Mouse (Mus musculus): Measurements from ENCODE around the gene Sertad3. TPM values are rescaled to one million over a fixed set of nuclear protein-coding genes. Genes with fewer than 3 reads are reported as not detected.

The Sertad3 gene
- polyA plus RNA-seq (2011; ENCODE audit: insufficient read length, low read depth, missing spikeins): 12.9 and 14.1 TPM in 2 replicates

DNA sequence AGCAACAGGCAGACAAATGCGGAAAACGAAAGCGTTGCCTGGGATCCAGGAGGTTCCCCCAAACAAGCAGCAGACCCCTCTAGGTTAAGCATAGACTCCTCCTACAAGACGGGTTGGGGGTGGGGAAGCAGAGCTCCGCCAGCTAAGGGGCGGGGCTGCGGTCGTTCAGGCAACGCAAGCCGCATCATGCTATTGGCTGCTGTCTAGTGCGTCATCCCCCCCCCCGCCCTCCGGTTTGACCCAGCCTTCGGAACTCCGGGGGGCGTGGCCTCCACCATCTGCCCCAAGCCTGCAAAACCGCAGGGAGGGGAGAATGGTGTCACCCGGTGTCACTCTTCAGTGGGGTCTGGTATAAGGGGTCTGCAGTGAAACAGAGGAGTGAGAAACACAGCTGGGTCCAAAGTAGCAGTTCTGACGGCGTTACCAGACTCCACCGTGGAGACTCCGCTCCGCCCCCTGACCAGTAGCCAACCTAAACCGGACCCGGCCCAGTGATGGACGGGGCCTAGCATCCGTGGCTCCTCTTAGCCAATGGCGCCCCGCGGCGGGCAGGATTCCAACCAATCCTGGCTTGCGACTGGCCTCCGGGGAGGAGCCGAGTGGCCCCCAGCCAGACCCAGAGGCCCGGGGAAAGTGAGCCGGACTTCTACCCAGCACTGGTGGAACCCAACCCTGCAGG lies at the start of gene Sertad3:
Gene Sertad3, plus strand, starts transcription at position 613 of the 679 bp plus-strand sequence.
- Histone ChIP-seq H3K27ac (ENCODE audit: insufficient read depth, low read length) (peak within 1 kb of the TSS; percentile 63), H3K4me1 (ENCODE audit: control insufficient read depth, insufficient read depth, low read length) (no peaks in the 10 kb centered on the region), H3K4me3 (ENCODE audit: insufficient read depth, low read length) (peak within 1 kb of the TSS; percentile 87)
- TF ChIP-seq CTCF (IDR thresholded peaks at IDR 0.05; ENCODE audit: borderline replicate concordance, insufficient read depth, low read length): no peak
- peak; percentile 45 for TF ChIP-seq POLR2A (IDR thresholded peaks at IDR 0.05; ENCODE audit: low read depth, low read length)

DNA sequence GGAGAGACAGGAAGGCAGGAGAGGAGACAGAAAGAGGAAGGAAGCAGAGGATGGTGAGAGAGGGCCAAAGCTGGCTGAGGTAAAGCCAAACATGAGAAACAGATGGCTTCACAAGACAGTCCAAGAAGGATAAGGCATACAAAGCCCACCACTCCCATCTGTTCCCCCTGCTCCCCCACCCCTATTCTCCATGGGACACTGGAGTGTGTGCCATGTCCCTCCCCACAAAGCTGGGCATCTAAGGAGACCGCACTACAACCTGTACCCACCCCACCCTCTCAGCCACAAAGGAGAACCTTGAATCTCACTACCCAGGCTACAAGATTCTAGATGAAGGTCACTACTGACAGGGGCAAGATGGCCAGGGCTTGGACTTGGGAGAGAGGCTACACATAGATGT lies 46.2 kb upstream of the Sertad3 start:
- no peaks in the 10 kb centered on the region for H3K4me1 ChIP-seq (ENCODE audit: control insufficient read depth, insufficient read depth, low read length)
- TF ChIP-seq CTCF (IDR thresholded peaks at IDR 0.05; ENCODE audit: borderline replicate concordance, insufficient read depth, low read length) (no peak), POLR2A (IDR thresholded peaks at IDR 0.05; ENCODE audit: low read depth, low read length) (no peak)

DNA sequence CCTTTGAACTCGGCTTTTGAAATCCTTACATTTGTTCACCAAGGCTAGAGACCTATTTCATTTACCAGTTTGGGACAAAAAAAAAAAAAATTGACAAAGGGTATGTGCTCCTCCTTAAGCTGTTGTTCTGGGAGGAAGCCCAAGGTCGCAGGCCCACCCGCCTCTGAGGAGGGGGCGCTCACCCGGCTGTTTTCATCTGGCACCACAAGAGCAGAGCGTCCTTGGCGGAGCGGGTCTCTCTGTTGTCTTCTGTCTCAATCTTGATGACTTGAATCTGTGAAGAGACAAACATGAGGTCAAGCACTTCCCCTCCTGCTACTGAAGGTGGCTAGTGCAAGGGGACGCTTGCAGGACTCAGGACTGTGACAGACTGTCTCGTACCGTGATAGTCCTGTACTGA lies 45.6 kb upstream of the Sertad3 start:
- H3K27ac ChIP-seq (ENCODE audit: insufficient read depth, low read length): no peak overlapping the region
- no peaks in the 10 kb centered on the region for H3K4me1 ChIP-seq (ENCODE audit: control insufficient read depth, insufficient read depth, low read length)
- TF ChIP-seq CTCF (IDR thresholded peaks at IDR 0.05; ENCODE audit: borderline replicate concordance, insufficient read depth, low read length): no peak
- TF ChIP-seq POLR2A (IDR thresholded peaks at IDR 0.05; ENCODE audit: low read depth, low read length): no peak
- H3K4me3 ChIP-seq (ENCODE audit: insufficient read depth, low read length): no peak overlapping the region

More for the DNA sequence above, 46.2 kb upstream of the Sertad3 start:
- Histone ChIP-seq H3K4me3 (ENCODE audit: insufficient read depth, low read length) (no peak overlapping the region), H3K27ac (ENCODE audit: insufficient read depth, low read length) (no peak overlapping the region)

DNA sequence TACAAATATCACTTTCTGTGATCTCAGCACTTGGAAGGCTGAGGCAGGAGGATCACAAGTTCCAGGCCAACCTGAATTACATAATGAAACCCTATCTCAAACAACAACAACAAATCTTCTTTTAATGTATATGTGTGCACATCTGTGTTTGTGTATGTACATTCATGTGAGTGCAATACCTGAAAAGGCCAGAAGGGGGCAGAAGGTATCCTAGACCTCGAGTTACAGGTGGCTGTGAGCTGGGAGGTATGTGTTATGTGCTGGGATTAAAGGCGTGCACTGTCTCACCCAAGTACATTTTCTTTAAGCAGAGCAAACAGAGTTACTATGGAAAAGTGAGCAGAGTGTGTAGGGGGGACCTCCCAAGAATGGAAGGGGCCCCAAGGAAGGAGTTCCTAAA lies 44.4 kb upstream of the Sertad3 start:
- H3K4me1 ChIP-seq (ENCODE audit: control insufficient read depth, insufficient read depth, low read length): no peaks in the 10 kb centered on the region
- no peak overlapping the region for H3K27ac ChIP-seq (ENCODE audit: insufficient read depth, low read length)
- TF ChIP-seq POLR2A (IDR thresholded peaks at IDR 0.05; ENCODE audit: low read depth, low read length): no peak
- no peak for TF ChIP-seq CTCF (IDR thresholded peaks at IDR 0.05; ENCODE audit: borderline replicate concordance, insufficient read depth, low read length)
- H3K4me3 ChIP-seq (ENCODE audit: insufficient read depth, low read length): no peak overlapping the region

DNA sequence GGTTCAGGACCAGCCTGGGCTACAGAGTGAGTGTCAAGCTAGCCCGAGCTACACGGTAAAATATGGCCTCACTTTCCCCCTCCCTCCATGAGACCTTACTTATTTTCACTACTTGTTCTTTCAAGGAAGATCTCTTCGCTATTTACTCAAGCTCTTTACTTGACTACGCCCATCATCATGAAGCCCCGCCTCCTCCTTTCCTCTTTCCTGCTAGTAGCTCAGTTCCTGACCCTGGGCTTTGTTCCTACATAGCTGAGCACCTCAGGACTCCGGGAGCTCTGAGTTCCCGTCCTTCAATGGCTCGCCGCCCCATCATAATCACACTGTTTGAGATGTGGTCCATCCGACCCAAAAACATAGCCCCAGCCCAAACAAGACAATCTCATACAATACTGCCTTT lies 40.2 kb upstream of the Sertad3 start:
- Histone ChIP-seq H3K4me3 (ENCODE audit: insufficient read depth, low read length) (no peak overlapping the region), H3K27ac (ENCODE audit: insufficient read depth, low read length) (no peak overlapping the region), H3K4me1 (ENCODE audit: control insufficient read depth, insufficient read depth, low read length) (no peaks in the 10 kb centered on the region)
- TF ChIP-seq CTCF (IDR thresholded peaks at IDR 0.05; ENCODE audit: borderline replicate concordance, insufficient read depth, low read length) (no peak), POLR2A (IDR thresholded peaks at IDR 0.05; ENCODE audit: low read depth, low read length) (no peak)

DNA sequence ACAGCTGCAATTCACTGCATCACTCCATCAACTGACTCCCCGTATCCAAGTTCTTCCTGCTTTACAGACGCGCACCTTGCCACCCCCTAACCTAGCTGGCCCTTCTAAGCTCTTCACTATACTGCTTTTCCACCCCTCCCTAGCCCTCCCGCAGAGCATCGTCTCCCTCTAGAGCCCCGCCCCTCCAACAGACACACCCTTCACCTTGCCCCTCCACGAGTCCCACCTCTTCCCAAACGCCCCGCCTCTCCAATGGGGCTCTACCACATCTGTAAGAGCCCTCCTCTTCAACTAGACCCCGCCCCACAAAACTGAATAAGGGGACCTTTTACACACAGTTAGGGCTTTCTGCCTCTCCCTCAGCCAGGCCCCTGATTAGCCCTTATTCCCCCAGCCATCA lies 39.8 kb upstream of the Sertad3 start:
- TF ChIP-seq CTCF (IDR thresholded peaks at IDR 0.05; ENCODE audit: borderline replicate concordance, insufficient read depth, low read length) (no peak), POLR2A (IDR thresholded peaks at IDR 0.05; ENCODE audit: low read depth, low read length) (no peak)
- Histone ChIP-seq H3K27ac (ENCODE audit: insufficient read depth, low read length) (no peak overlapping the region), H3K4me1 (ENCODE audit: control insufficient read depth, insufficient read depth, low read length) (no peaks in the 10 kb centered on the region), H3K4me3 (ENCODE audit: insufficient read depth, low read length) (no peak overlapping the region)

DNA sequence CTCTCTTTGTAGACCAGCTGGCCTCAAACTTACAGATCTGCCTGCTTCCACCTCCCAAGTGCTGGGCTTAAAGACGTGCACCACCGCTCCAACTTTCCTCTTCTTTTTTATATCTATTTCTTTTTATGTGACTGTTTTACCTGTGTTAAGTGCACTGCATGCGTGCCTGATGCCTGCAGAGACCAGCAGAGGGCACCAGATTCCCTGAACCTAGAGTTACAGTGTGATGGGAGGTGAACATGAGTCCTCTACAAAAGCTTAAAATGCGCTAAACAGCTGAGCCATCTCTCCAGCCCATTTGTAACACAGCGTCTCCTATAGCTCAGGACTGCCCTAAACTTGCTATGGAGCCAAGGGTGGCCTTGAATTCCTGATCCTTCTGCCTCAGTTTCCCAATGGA lies 36.0 kb upstream of the Sertad3 start:
- Histone ChIP-seq H3K4me1 (ENCODE audit: control insufficient read depth, insufficient read depth, low read length) (no peaks in the 10 kb centered on the region), H3K27ac (ENCODE audit: insufficient read depth, low read length) (no peak overlapping the region), H3K4me3 (ENCODE audit: insufficient read depth, low read length) (no peak overlapping the region)
- TF ChIP-seq CTCF (IDR thresholded peaks at IDR 0.05; ENCODE audit: borderline replicate concordance, insufficient read depth, low read length) (peak; percentile 75; the same call in 1 of the 2 replicates), POLR2A (IDR thresholded peaks at IDR 0.05; ENCODE audit: low read depth, low read length) (no peak)

DNA sequence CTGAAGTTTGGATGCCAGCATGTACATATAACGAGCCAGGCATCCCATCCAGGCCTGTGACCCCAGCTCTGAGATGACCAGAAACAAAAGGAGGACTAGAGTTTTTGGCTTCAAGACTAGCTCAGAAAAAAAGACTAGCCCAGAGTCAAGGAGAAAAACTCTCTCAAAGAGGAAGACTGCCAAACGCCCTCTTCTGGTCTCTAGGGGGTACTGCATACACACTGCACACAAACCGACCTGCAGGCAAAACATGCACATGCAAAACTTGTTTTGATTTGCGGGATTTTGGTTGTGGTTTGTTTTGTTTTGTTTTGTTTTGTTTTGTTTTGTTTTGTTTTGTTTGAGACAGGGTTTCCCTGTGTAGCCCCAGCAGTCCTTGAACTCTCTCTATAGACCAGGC lies 33.6 kb upstream of the Sertad3 start:
- TF ChIP-seq CTCF (IDR thresholded peaks at IDR 0.05; ENCODE audit: borderline replicate concordance, insufficient read depth, low read length): no peak
- Histone ChIP-seq H3K4me1 (ENCODE audit: control insufficient read depth, insufficient read depth, low read length) (no peaks in the 10 kb centered on the region), H3K27ac (ENCODE audit: insufficient read depth, low read length) (no peak overlapping the region), H3K4me3 (ENCODE audit: insufficient read depth, low read length) (no peak overlapping the region)

DNA sequence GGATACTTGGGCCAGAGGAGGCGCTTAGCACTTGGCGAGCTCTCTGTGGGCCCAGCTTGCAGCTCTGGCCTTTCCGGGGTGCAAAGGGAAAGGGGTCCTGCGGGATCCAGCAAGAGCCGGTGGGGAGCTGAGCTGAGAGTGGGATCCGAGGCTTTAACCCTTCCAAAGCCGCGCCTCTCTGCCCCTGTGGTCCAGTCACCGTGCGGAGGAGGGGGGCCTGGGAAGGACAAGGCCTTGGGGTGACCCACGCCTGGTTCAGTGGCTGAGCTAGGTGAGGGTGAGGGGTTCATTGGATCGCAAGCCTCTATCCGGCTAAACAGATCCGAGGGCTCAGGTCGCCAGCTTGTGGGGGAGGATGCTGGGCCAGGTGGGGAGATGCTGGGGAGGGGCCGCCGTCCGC lies 27.5 kb upstream of the Sertad3 start:
- H3K4me1 ChIP-seq (ENCODE audit: control insufficient read depth, insufficient read depth, low read length): peaks cover 4% of the 10 kb centered on the region; the same call in 1 of the 2 replicates
- H3K4me3 ChIP-seq (ENCODE audit: insufficient read depth, low read length): peak overlapping the region; percentile 24
- TF ChIP-seq POLR2A (IDR thresholded peaks at IDR 0.05; ENCODE audit: low read depth, low read length): no peak
- no peak for TF ChIP-seq CTCF (IDR thresholded peaks at IDR 0.05; ENCODE audit: borderline replicate concordance, insufficient read depth, low read length)
- H3K27ac ChIP-seq (ENCODE audit: insufficient read depth, low read length): no peak overlapping the region

DNA sequence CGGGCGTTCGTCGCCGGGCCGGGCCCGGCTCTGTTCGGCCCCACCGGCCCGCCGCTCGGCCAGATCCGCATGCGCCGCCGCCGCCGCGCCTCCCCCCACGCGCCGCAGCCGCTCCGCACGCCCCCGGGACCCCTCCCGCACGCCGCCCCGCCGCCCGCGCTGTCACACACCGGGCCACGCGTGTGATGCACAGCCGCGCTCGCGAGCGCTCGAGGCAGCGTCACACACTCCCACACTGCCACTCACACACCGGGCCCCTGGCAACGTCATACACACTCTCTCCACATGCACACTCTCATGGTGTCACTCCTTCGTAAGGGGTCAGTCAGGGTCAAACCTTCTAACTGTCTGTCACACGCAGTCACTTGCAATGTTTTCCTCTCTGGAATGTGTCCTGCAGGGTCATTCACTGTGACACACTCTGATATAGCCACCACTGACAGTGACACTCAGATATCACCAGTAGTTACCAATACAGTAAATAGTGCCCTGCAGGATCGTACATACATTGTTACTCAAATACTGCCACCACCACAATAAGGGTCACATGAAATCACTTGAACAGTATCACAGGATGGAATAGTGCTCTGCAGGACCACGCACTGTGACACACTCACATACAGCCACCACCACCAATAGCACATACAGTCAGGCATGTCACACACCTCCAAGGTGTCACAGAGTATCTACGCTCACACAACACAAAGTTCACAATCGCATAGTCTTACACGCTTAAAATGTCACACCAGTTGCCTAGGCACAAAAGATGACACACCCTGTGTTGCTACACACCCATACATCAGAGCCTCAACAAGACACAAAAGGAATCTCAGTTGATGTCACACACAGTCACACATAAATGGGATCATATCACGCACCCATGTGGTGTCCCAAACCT lies 26.8 kb upstream of the Sertad3 start:
- H3K27ac ChIP-seq (ENCODE audit: insufficient read depth, low read length): no peak overlapping the region
- no peak overlapping the region for H3K4me3 ChIP-seq (ENCODE audit: insufficient read depth, low read length)
- TF ChIP-seq POLR2A (IDR thresholded peaks at IDR 0.05; ENCODE audit: low read depth, low read length) (no peak), CTCF (IDR thresholded peaks at IDR 0.05; ENCODE audit: borderline replicate concordance, insufficient read depth, low read length) (no peak)
- H3K4me1 ChIP-seq (ENCODE audit: control insufficient read depth, insufficient read depth, low read length): peaks cover 4% of the 10 kb centered on the region; the same call in 1 of the 2 replicates

All from embryonic fibroblast, embryonic 13.5 days (primary cell).